Mouse (Mus musculus): ENCODE measurements at regions not wholly inside any gene's neighbourhood (a gene's known extent, or its start where the extent isn't known, plus 50 kb on each side); places are given as distances from the start of the nearest gene placed in this dataset.

- no peaks in the 10 kb centered on the region for H3K4me1 ChIP-seq (replicated peaks; ENCODE audit: control insufficient read depth, insufficient read depth)
- H3K4me3 ChIP-seq (ENCODE audit: low read depth, low read length), result no peak overlapping the region
- TF ChIP-seq CTCF (IDR thresholded peaks at IDR 0.05; ENCODE audit: low read depth) (no peak), EP300 (optimal IDR thresholded peaks at IDR 0.05) (no peak)
- no peak overlapping the region for H3K4me2 ChIP-seq (replicated peaks; ENCODE audit: low read depth)
- H3K27me3 ChIP-seq (ENCODE audit: control insufficient read depth, insufficient read depth, low read length), result no peaks in the 10 kb centered on the region
- H3K36me3 ChIP-seq (ENCODE audit: control insufficient read depth, insufficient read depth, low read length), result no peaks in the 10 kb centered on the region
- DNase-seq (ENCODE audit: low spot score) (no peak), ATAC-seq (ENCODE audit: low FRiP score, low TSS enrichment) (no peak)
- no peak overlapping the region for H3K27ac ChIP-seq (replicated peaks)
- WGBS, result 90% methylated on average over 3 of the region's 3 CpGs
- no peak overlapping the region for H3K9ac ChIP-seq (ENCODE audit: low read length)
- no peaks in the 10 kb centered on the region for H3K9me3 ChIP-seq (ENCODE audit: control insufficient read depth, low read length)
Measured at GRCm38 (mm10) chr16:7792521-7792920, 632.4 kb downstream of the Tmem114 start.

- ATAC-seq (ENCODE audit: low FRiP score, low TSS enrichment), result no peak
- H3K4me1 ChIP-seq (replicated peaks; ENCODE audit: control insufficient read depth, insufficient read depth), result no peaks in the 10 kb centered on the region
- no peaks in the 10 kb centered on the region for H3K9me3 ChIP-seq (ENCODE audit: control insufficient read depth, low read length)
- 67% methylated on average over 4 of the region's 4 CpGs for WGBS
- H3K9ac ChIP-seq (ENCODE audit: low read length), result no peak overlapping the region
- H3K36me3 ChIP-seq (ENCODE audit: control insufficient read depth, insufficient read depth, low read length), result no peaks in the 10 kb centered on the region
- TF ChIP-seq CTCF (IDR thresholded peaks at IDR 0.05; ENCODE audit: low read depth), result no peak
- TF ChIP-seq EP300 (optimal IDR thresholded peaks at IDR 0.05), result no peak
- H3K27ac ChIP-seq (replicated peaks), result no peak overlapping the region
- H3K27me3 ChIP-seq (ENCODE audit: control insufficient read depth, insufficient read depth, low read length), result no peaks in the 10 kb centered on the region
- DNase-seq (ENCODE audit: low spot score), result no peak
- H3K4me2 ChIP-seq (replicated peaks; ENCODE audit: low read depth), result no peak overlapping the region
- no peak overlapping the region for H3K4me3 ChIP-seq (ENCODE audit: low read depth, low read length)
Measured at GRCm38 (mm10) chr16:7790260-7790659, 634.7 kb downstream of the Tmem114 start.

- Histone ChIP-seq H3K4me1 (replicated peaks; ENCODE audit: control insufficient read depth, insufficient read depth) (no peaks in the 10 kb centered on the region), H3K9me3 (ENCODE audit: control insufficient read depth, low read length) (no peaks in the 10 kb centered on the region), H3K36me3 (ENCODE audit: control insufficient read depth, insufficient read depth, low read length) (no peaks in the 10 kb centered on the region), H3K27me3 (ENCODE audit: control insufficient read depth, insufficient read depth, low read length) (no peaks in the 10 kb centered on the region), H3K27ac (replicated peaks) (no peak overlapping the region), H3K4me3 (ENCODE audit: low read depth, low read length) (no peak overlapping the region), H3K4me2 (replicated peaks; ENCODE audit: low read depth) (no peak overlapping the region), H3K9ac (ENCODE audit: low read length) (no peak overlapping the region)
- DNase-seq (ENCODE audit: low spot score) (no peak), ATAC-seq (ENCODE audit: low FRiP score, low TSS enrichment) (no peak)
- TF ChIP-seq EP300 (optimal IDR thresholded peaks at IDR 0.05), result no peak
- TF ChIP-seq CTCF (IDR thresholded peaks at IDR 0.05; ENCODE audit: low read depth), result no peak
- 52% methylated on average over 2 of the region's 2 CpGs for WGBS
Measured at GRCm38 (mm10) chr16:7788209-7788608, 636.7 kb downstream of the Tmem114 start.

- TF ChIP-seq EP300 (optimal IDR thresholded peaks at IDR 0.05) (no peak), CTCF (IDR thresholded peaks at IDR 0.05; ENCODE audit: low read depth) (no peak)
- 78% methylated on average over 2 of the region's 2 CpGs for WGBS
- no peaks in the 10 kb centered on the region for H3K27me3 ChIP-seq (ENCODE audit: control insufficient read depth, insufficient read depth, low read length)
- no peaks in the 10 kb centered on the region for H3K4me1 ChIP-seq (replicated peaks; ENCODE audit: control insufficient read depth, insufficient read depth)
- H3K9me3 ChIP-seq (ENCODE audit: control insufficient read depth, low read length), result no peaks in the 10 kb centered on the region
- DNase-seq (ENCODE audit: low spot score), result no peak
- H3K4me3 ChIP-seq (ENCODE audit: low read depth, low read length), result no peak overlapping the region
- H3K4me2 ChIP-seq (replicated peaks; ENCODE audit: low read depth), result no peak overlapping the region
- no peaks in the 10 kb centered on the region for H3K36me3 ChIP-seq (ENCODE audit: control insufficient read depth, insufficient read depth, low read length)
- no peak overlapping the region for H3K9ac ChIP-seq (ENCODE audit: low read length)
- H3K27ac ChIP-seq (replicated peaks), result no peak overlapping the region
- no peak for ATAC-seq (ENCODE audit: low FRiP score, low TSS enrichment)
Measured at GRCm38 (mm10) chr16:7781506-7781905, 643.4 kb downstream of the Tmem114 start.

GRCm38 (mm10) chr16:7775635-7776034 lies 649.3 kb downstream of the Tmem114 start:
- no peak overlapping the region for H3K4me2 ChIP-seq (replicated peaks; ENCODE audit: low read depth)
- WGBS, result 69% methylated on average over 3 of the region's 3 CpGs
- H3K4me3 ChIP-seq (ENCODE audit: low read depth, low read length), result no peak overlapping the region
- H3K27me3 ChIP-seq (ENCODE audit: control insufficient read depth, insufficient read depth, low read length), result no peaks in the 10 kb centered on the region
- no peaks in the 10 kb centered on the region for H3K36me3 ChIP-seq (ENCODE audit: control insufficient read depth, insufficient read depth, low read length)
- DNase-seq (ENCODE audit: low spot score) (no peak), ATAC-seq (ENCODE audit: low FRiP score, low TSS enrichment) (no peak)
- H3K9me3 ChIP-seq (ENCODE audit: control insufficient read depth, low read length), result no peaks in the 10 kb centered on the region
- TF ChIP-seq CTCF (IDR thresholded peaks at IDR 0.05; ENCODE audit: low read depth) (no peak), EP300 (optimal IDR thresholded peaks at IDR 0.05) (no peak)
- H3K4me1 ChIP-seq (replicated peaks; ENCODE audit: control insufficient read depth, insufficient read depth), result no peaks in the 10 kb centered on the region
- no peak overlapping the region for H3K27ac ChIP-seq (replicated peaks)
- H3K9ac ChIP-seq (ENCODE audit: low read length), result no peak overlapping the region

GRCm38 (mm10) chr16:7768433-7768832 lies 656.5 kb downstream of the Tmem114 start:
- Histone ChIP-seq H3K4me2 (replicated peaks; ENCODE audit: low read depth) (no peak overlapping the region), H3K36me3 (ENCODE audit: control insufficient read depth, insufficient read depth, low read length) (no peaks in the 10 kb centered on the region), H3K4me3 (ENCODE audit: low read depth, low read length) (no peak overlapping the region), H3K9ac (ENCODE audit: low read length) (no peak overlapping the region), H3K27me3 (ENCODE audit: control insufficient read depth, insufficient read depth, low read length) (no peaks in the 10 kb centered on the region), H3K9me3 (ENCODE audit: control insufficient read depth, low read length) (no peaks in the 10 kb centered on the region), H3K4me1 (replicated peaks; ENCODE audit: control insufficient read depth, insufficient read depth) (no peaks in the 10 kb centered on the region), H3K27ac (replicated peaks) (no peak overlapping the region)
- ATAC-seq (ENCODE audit: low FRiP score, low TSS enrichment) (no peak), DNase-seq (ENCODE audit: low spot score) (no peak)
- WGBS, result 53% methylated on average over 1 of the region's 1 CpGs
- no peak for TF ChIP-seq EP300 (optimal IDR thresholded peaks at IDR 0.05)
- TF ChIP-seq CTCF (IDR thresholded peaks at IDR 0.05; ENCODE audit: low read depth), result no peak
